Mouse (Mus musculus) c-Kit-positive CD71-positive TER-119-negative erythroid progenitor cells, embryonic 14.5 days (primary cell): ENCODE measurements around the gene Polr2m.

Experiments
- DNase-seq: peaks from one replicate; pipeline ENCODE4 v3.0.0-alpha.2; 2013; ENCODE audit warnings: low read depth

Gene Polr2m

DNA sequence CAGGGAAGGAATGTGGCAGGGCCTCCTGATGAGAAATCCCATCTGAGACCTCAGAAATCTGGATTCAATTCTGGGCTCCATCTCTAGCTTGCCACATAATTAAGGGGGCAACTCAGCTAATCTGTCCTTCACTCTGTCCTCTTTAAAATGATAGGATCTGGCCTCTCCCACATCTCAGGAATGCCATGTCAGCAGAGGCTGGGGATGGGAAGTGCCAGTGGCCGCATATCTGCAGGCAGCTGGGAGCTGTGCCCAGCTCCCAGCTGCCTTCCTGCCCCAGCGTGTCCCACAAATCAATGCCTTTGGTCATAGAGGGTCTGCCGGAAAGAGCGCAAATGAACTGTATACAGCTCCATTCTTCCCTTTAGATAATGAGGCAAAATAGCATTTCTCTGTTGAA, 18.3 kb downstream of the Polr2m start:
- no peak for DNase-seq

DNA sequence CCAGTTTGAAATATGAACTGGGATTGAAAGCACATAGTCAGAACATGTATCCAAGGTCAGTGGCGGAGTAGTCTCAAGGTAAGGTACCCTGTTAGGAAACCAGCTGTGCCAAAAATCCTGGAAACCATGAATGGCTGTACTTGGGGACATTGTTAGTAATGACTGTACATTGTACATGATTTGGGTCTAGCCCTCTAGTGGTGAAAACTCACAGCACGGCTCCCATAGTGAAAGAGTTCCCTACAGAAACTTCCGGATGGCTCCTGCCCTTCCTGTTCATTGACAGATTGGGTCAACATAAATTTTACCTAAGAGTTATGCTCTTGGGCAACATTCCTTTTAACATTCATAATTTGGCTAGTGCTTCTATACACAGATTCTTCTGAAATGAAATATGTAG, 19.6 kb downstream of the Polr2m start:
- DNase-seq, result no peak

- DNase-seq, result no peak
Observed at GRCm38 (mm10) chr9:71463072-71463667, 22.6 kb downstream of the Polr2m start.

DNA sequence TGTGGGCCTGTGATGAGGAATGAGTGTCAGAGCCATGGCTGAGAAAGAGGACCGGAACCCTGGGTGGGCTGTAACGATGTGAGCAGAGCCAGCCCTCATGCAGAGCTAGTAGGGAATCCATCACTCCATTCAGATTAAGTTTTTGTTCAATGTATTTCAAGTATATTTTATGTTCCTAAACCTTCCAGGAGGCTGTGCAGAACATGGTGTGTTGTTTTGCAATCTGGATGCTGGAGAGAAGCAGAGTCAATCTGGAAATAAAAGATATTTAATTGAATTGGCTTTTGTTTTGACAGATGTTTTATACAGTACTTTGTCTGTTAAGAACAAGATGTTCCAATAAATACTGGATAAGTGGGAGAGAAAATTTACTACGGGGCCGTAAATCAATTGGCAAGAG, 29.0 kb downstream of the Polr2m start:
- no peak for DNase-seq

- DNase-seq, result no peak
Observed at GRCm38 (mm10) chr9:71453917-71454316, 31.8 kb downstream of the Polr2m start.

GRCm38 (mm10) chr9:71453352-71453751, 32.4 kb downstream of the Polr2m start:
- DNase-seq, result no peak

DNA sequence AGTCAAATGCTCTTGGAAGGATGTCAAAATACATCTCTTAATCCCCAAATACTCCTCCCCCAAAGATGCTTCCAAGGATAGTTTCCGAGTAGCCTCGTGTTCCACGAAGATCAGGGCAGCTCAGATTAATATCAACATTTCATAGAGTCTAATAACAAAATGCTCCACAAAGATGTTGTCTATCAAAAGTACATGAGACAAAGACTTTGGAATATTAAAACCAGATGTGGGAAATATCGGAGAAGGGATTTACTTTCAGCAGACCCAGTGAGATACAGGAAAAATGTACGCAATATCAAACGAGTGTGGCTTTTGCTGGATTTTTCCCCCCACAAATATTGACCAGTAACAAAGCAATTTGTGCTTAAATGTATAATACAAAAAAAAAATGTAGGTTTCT, 35.1 kb downstream of the Polr2m start:
- DNase-seq, result no peak

GRCm38 (mm10) chr9:71447573-71447972, 38.2 kb downstream of the Polr2m start:
- DNase-seq, result no peak

- no peak for DNase-seq
Observed at GRCm38 (mm10) chr9:71445308-71445707, 40.4 kb downstream of the Polr2m start.

DNA sequence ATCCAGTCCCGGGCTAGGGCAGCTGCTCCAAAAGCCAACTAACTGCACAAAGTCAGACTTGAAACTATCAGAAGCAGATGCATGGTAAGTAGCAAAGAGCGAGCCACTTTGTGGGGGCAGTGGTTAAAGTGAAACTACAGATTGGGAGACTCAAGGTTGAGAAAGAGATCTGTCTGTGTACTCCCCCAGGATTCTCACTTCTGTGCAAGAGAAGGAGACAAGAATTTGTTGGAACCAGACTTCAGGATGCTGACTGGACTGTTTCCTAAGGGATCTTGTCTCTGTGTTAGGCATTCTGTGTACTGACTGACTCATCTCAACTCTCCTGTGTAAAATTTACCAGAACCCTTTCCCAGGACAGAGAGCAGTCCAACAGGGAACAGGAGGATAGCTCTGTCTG, 47.6 kb downstream of the Polr2m start:
- DNase-seq, result no peak
